Mouse (Mus musculus): ENCODE results near the gene Rhbdf2. TPM values are rescaled to one million over a fixed set of nuclear protein-coding genes. Genes with fewer than 3 reads are reported as not detected.

Gene Rhbdf2
- total RNA-seq, 2 experiments from 2014 or later = 1.1 to 1.8 TPM

DNA sequence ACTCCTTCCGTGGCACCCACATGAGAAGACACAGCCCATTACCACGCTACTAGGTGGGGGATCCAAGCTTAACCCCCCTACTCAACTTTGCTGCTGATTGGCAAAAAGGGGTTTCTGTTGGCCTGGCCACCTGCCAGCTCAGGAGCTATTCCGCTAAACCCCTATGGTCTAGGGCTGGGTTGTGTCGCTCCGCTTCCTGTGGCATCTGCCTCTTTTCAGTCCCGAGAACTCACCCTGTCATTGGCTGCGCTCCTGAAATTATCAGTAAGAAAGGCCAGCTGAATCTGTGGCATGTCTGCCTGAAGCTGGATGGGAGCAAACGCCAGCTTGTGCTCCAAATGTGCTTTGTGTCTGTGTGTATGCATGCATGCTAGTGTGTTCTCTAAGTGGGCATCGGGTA lies 33.4 kb upstream of the Rhbdf2 start:
- DNase-seq (ENCODE audit: extremely low spot score in 1 of 2, low spot score in 1 of 2) = no peak

DNA sequence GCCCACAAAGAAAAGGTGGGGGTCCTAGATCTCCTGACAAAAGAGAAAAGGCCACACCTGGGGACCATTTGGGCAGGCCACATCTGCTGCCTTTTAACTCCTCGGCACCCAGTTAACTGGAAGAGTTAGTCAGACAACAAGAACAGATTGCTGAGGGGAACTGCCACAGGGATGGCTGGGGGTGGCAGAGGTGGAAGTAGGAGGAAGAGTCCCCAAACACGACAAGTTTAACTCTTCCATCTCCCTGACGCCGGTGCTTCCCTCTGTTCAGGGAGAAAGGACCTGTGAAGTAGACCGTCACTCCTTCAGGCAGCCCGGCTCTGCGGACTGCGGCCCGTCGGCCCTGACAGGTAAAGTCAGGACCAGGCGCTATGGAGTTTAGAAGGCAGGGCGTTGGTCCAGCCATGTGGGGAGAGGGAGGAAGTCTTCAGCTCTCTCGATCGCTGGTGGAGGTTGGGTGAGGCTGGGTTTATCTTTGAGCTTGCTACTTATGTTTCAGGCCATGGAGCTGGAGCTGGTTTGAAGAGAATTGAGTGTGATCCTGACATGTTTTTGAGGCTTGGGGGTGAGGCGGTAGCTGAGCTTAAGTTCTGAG lies 32.3 kb upstream of the Rhbdf2 start:
- DNase-seq (ENCODE audit: extremely low spot score in 1 of 2, low spot score in 1 of 2) = no peak

DNA sequence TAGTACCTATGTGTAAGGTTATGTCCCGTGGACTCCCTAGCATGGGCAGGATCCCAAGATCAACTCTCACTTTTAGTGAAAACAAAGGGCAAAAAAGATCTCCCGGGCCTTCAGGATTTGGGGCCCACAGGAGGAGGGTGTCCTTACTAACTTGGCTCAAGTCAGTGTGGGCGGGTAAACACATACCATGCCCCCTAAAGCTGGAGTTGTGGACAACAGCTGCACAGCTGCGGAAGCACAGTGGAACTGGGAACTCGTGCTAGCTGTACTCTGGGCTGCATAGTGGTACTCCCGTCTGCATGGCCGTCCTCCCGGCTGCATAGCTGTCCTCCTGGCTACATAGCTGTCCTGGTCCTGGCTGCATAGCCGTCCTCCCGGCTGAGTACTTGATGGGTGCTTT lies 31.4 kb upstream of the Rhbdf2 start:
- DNase-seq (ENCODE audit: extremely low spot score in 1 of 2, low spot score in 1 of 2) = no peak

DNA sequence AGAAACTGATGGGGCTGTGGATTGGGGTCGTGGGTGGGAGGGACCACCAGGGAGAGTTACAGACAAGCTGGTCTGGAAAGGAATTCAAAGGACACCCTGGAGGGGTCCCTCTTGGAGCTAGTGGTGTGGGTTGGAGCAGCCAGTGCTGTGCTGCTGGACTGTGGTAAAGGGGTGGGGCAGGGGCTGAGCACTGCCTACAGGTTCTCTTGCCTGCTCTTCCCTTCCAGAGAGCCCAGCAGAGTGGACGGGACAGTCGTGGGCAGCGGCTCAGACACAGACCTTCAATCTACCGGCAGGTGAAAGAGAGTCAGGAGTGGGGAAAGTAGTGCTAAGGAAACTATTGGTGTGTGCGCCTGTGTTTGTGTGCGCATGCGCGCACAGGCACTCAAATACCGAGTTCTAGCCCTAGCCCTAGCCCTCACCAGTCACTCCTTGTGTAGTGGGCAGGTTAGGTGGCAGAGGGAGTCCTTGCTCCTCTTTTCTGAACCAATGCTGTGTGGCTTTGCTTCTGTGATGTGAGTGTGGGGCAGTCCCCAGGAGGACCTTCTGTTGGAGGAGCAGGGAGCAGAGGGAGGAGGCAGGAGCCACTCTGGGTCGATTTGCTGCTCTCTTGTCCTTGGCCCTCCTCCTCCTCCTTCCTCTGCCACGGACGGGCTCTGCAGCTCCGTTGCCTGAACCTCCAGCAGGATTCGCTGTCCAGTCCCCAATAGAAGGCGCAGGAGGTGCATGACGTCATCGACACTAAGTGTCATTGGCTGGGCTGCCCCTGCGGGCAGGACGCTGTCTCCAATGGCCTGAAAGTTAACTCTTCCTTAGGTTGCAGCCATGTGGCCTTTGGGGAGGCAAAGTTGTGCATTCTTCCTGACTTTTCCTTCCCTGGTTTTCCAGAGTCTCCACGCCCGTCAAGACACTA lies 30.7 kb upstream of the Rhbdf2 start:
- DNase-seq (ENCODE audit: extremely low spot score in 1 of 2, low spot score in 1 of 2) = peak; percentile 60 to 64

DNA sequence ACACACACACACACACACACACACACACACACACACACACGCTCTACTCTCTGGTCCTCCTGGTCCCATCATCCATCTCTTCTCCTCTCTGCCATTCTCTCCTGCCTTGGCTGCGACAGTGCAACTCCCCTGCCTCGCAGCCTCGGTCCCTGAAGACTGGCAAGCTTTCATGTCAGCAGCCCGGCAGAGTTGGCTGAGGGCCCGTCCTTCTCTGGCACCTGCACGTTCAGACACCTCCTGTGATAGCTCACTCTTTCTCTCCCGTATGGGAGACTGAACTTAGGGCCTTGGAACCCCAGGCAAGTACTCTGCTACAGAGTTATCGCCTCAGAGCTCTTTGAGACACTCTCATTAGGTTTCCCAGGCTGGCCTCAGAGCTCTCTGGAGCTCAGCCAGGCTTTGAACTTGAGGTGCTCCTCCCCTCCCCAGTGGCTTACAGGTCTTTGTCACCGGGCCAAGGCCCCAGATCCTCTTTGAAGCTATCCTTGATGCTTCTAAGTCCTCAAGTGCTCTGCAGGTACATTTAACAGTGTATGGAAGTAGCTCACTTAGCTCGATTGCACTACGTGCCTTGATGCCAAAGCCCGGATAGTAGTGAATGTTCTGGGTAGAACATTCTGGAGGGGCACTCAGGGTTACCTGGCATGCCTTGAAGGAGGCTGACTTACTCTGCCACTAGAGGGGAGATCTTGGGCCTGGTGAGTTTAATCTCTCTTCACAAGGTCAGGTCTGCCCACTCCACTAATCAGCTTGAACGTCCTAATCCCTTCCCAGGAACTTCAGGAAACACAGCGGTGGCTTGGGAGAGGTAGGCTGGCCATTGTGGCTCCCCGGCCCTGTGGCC lies 29.8 kb upstream of the Rhbdf2 start:
- no peak for DNase-seq (ENCODE audit: extremely low spot score in 1 of 2, low spot score in 1 of 2)

DNA sequence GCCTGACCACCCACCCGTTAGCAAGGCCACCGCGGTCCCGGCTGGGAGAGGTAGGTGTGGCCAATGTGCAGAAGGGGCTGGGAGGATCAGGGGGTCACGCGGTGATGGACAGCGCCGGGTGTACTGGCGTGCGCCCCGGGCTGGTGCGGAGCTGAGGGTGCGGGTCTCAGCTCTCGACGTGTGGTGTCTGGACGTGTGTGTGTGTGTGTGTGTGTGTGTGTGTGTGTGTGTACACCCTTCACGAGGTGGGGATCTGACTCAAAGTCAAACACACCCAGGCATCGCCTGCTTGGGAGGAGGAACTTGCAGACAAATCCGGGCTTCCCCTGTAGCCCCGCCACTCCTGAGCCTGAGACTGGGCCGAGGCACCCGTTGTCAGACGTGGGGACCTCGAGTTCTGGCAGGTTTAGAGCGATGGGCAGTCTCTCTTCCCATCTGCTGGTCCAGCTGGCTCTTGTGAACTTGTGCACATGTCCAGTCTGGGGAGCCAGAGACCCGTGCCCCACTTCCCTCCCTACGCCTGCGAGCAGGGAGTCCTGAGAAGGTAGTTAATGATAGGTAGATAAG lies 27.5 kb upstream of the Rhbdf2 start, which contains the start of gene Cygb:
TSS of gene Cygb (minus strand) at position 59 of the 567 bp plus-strand sequence.
- no peak for DNase-seq (ENCODE audit: extremely low spot score in 1 of 2, low spot score in 1 of 2)

DNA sequence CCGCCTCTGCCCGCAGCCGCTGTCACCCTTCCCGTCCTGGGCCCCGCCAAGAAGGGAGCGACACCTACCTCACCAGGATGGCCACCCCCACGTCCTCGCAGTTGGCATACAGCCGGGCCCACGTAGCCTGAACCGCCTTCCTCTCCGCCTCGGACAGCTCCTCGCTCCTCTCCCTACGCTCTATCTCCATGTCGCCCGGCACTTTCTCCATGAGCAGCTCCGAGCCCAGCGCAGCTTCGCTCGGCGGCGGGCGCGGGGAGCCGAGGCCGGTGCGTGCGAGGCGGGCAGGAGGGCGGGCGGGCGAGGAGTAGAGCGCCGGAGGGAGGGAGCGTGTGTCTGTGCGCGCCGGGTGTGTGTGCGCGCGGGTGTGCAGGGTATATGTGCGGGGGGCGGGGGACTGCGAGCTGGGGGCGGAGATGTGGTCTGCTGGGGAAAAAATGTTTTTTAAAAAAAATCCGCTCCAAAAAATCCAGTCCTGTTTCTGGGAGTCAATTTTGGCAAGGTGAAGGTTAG lies 26.9 kb upstream of the Rhbdf2 start:
- DNase-seq (ENCODE audit: extremely low spot score in 1 of 2, low spot score in 1 of 2) = no peak

DNA sequence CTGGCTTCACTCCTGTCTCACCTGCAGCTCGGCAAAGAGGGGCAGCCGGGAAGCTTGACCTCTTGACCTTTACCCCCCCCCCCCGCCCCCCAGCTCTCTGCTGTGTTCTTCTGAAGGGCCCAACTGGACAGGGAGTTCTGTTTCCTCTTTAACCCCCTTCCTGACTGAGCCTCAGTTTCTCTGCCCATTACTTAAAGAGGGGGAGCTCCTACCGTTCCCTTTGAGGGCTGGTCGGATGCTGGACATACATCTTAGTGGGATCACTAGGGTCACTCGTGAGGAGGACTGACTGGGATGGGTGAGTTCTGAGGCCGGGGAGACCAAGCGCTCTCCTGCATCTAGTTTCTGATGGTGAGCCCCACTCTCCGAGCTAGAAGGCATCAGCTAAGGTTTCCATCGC lies 26.4 kb upstream of the Rhbdf2 start, which contains the start of gene Prcd:
TSS of gene Prcd (plus strand) at position 301 of the 400 bp plus-strand sequence.
- DNase-seq (ENCODE audit: extremely low spot score in 1 of 2, low spot score in 1 of 2) = no peak

DNA sequence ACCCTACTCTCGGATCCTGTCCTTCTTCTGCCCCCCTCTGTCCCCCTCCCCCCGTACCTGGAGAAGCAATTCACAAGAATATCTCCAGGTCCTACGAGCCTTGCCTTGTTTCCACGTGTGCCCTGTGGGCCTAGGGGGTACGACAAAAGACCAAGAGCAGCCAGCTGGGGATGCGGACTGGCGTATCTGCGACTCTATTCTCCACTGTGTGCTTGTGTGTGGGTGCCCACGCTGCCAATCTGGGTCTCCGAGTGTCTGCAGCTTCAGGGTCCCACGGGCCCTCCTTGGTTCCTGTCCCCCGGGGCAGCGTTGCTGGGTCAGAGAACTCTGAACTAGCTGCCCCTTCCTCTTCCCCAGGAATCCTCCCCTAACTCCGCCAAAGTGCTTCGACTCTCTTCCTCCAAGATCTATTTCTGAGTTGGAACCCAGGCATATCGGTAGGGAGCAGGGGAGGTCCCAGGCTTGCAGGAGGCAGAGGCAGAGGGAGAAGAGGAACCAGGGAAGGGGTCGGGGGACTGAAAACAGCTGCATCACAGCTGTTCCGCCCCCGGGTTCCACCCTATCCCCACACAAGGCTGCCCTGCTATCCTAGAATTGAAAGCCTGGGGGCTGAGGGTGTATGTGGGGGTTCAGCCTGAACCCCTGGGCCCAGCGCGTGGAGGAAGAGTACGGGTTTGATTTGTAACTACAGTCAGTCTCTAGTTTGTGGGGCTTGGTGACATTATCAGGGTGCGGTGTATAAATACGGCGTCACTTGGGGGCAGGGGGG lies 25.7 kb upstream of the Rhbdf2 start:
- DNase-seq (ENCODE audit: extremely low spot score in 1 of 2, low spot score in 1 of 2) = no peak

DNA sequence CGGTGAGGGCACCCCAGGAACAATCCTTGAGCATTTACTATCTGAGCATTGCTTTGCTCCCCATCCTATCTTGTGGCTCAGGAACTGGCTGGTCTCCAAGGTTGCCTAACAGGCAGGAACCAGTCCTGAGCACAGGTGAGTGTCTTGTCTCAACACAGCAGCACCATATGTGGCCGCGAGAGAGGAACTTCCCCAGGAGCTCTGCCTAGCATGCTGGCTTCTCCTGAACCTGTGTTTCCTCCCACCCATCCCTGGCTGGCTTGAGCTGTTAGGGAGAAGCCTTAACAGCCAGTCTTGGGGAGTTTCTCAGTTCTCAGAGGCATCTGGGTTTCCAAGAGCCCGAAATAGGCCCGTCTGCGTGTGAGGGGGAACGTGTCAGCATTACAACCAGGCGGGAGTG lies 24.5 kb upstream of the Rhbdf2 start:
- no peak for DNase-seq (ENCODE audit: extremely low spot score in 1 of 2, low spot score in 1 of 2)

DNA sequence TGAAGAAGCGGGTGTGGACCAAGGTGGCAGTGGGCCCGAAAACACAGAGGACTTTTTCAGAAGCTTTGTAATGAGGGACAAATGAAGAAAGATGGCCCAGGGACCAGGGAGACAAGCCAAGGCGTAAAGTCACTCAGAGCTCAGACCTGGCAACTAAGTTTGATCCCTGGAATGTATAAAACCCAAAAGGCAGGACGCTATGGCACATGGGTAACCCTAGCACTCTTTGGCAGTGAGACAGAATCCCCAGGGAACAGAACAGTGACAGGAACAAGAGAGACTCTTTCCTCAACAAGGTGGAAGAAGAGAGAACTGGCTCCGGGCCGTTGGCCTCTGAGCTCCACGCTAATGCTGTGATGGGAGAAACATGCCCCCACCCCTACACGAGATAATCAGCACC lies 24.0 kb upstream of the Rhbdf2 start:
- no peak for DNase-seq (ENCODE audit: extremely low spot score in 1 of 2, low spot score in 1 of 2)

DNA sequence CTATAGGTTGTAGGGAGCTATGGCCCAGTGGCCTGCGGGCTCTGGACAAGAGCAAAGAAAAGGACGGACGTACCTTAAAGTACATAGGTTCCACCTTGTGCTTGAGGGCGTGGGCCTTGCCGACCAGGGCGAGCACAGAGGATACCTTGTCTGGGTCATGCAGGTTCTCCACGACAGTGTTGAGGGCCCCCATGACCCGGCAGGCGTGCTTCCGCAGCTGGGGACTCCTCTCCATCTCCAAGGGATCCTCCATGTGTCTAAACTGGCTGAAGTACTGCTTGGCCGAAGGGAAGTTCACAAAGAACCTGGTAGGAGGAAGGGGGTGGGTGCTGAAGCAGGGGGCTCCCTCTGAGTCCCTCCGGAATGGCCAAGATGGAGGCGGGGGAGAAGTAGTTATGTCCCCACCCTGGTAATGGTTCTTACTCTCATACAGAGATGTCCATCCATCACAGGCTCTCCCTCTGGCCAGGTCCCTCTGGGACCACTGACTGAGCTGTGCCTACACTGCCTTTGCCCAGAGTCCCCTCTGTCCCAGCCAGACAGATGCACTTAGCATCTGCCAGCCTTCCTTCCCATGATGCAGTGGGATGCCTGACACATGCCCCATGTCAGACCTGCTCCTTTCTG lies 23.0 kb upstream of the Rhbdf2 start:
- DNase-seq (ENCODE audit: extremely low spot score in 1 of 2, low spot score in 1 of 2) = no peak

DNA sequence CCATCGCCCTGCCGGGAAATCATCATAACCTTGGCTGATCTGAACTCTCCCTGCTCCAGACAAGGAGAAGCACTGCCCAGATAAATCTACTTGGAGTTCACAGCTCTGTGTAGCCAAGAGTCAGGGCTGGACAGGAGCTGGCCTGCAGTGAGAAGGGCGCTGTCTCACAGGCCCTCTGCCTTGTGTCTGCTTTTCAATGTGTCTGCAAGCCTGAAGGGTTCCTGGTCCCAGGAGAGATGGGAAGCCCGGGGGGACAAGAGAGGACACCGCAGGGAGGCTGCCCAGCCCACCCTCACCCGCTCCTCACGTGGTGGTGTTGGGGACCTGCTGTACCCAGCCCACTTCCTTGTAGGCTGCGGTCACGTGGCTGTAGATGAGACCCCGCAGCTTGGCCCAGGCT lies 22.2 kb upstream of the Rhbdf2 start:
- DNase-seq (ENCODE audit: extremely low spot score in 1 of 2, low spot score in 1 of 2) = no peak

DNA sequence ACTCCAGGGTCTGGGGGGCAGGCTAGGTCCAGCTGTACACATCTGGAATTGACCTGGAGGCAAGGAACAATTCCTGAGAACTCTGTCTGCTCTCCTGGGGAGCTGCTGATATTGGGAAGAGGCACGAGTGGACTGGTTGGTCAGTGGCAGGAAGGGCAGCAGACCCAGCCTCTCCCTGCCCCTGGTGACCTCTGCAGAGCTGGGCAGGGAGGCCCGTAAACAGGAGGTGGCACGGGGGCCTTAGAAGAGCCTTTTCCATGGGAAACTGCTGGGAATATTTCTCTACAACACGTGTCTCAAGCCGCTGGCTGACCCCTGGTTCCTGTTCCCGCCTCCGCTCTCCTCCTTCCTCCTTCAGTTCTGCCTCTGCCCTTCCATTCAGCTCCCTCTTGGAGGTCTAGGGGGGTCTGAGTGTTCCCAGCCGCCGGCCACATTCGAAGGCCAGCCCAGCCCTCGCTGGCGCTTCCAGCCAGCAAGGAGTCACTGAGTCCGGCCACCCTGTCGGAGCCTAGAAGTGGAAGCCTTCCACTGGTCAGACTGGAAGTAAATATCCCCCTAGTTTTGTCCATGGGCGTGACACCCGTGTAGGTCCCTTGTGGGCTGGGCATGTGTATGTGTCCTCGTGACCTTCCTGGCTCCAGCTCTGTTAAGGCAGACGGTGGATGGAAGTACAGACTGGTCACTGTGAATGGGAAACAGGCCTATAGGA lies 21.5 kb upstream of the Rhbdf2 start:
- no peak for DNase-seq (ENCODE audit: extremely low spot score in 1 of 2, low spot score in 1 of 2)

DNA sequence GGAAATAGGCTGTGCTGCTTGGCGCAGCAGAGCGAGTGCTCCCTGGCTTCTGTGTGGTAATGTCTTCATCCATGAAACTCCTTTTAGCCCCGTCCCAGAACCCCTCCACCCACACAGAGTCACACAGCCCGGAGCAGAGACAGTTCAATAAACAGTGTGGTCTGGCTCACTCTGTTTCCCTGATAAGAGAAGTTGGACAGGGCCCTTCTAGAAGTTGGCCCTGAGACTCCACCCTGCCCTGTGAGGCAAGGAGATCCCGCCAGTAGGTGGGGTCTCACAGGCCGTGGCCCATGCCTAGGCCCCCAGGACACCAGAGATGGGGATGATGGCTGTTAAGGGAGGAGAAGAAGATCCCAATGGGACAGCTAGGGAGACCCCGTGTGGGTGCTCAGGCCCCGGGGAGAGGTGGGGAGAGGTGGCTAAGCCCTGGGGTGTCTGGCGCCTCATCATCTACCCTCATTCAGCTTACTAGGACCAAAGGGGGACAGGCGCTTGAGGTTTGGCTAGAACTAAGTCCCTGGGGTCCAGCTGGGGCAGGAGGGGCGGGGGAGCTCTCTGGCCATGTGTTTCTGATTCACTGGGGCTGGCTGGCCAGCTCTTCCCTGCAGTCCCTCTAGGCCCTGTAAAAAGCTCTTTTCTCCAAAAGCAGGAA lies 20.6 kb upstream of the Rhbdf2 start:
- no peak for DNase-seq (ENCODE audit: extremely low spot score in 1 of 2, low spot score in 1 of 2)

DNA sequence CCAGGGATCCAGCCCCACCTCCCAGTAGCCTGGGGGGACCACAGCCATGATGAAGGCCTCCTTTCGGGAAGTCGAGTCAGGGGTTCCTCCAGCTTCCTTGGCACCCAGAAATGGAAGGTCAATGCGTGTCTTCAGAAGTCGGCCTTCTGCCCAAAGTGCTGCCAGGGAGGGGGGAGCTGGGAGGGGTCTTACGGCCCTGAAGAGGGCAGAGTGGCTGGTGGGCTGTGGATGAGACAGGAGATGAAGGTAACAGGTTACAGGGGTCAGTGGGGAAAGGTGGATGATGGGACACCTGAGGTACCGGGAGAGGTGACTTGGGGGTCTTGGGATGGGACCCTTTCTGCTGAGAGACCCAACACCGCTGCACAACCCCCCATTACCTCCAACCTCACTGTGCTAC lies 20.0 kb upstream of the Rhbdf2 start:
- no peak for DNase-seq (ENCODE audit: extremely low spot score in 1 of 2, low spot score in 1 of 2)

DNA sequence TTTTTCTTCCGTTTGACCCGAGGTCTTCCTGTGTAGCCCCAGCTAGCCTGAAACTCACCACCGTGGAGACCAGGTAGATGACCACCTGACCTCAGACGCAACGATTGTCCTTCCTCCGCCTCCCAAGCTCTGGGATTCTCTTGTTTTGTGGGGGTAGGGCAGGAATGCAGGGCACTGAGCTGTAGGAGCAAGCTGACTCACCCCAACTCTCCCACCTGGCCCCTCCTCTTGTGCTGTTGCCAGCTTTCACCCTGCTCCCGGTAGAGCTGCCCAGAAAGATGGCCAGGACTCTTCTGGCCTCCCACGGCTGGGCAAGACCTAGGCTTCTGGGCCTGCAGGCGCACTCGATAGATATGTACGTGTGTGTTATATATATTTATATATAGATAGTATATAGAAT lies 19.3 kb upstream of the Rhbdf2 start:
- DNase-seq (ENCODE audit: extremely low spot score in 1 of 2, low spot score in 1 of 2) = no peak

DNA sequence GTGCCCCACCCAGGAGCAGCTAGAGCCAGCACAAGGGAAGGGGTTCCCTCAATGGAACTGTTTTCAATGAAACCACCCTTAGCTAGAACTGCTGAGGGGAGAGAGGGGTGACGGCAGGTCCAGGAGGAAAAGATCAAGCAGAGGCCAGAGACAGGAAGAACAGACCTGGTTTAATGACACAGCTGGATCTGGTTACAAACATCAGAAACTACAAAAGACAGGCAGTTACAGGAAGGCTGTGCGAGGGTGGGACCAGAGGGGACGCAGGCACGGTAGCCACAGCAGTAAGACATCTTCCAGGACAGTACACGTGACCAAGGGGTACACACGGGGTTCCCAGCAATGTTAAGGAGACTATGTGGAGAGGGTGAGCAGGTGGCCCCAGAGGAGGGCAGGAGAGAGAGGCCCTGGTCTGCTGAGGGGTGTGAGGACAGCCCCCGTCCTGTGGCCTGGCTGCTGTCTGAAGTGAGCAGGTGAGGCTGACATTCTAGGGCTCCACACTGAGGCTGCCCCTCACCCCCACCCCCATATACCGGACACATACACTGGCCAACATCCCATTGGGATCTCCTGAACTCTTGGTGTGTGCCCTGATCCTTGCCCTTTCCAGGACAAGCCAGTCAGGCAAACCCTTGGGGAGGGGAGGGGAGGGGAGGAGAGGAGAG lies 18.8 kb upstream of the Rhbdf2 start:
- no peak for DNase-seq (ENCODE audit: extremely low spot score in 1 of 2, low spot score in 1 of 2)

Measured in layer of hippocampus, postnatal 25 days (tissue).